Mouse (Mus musculus): ENCODE results near the gene Vapb.
"Not testable (repeated sequence)": the region's sequence is repeated elsewhere in the genome, so short reads cannot be mapped to it uniquely, and the experiment has no call there.

The Vapb gene

GRCm38 (mm10) chr2:173737222-173737989 is at the start of gene Vapb:
Gene Vapb, plus strand, starts transcription at chr2:173737511.
- DNase-seq, result peak; percentile 99

DNA sequence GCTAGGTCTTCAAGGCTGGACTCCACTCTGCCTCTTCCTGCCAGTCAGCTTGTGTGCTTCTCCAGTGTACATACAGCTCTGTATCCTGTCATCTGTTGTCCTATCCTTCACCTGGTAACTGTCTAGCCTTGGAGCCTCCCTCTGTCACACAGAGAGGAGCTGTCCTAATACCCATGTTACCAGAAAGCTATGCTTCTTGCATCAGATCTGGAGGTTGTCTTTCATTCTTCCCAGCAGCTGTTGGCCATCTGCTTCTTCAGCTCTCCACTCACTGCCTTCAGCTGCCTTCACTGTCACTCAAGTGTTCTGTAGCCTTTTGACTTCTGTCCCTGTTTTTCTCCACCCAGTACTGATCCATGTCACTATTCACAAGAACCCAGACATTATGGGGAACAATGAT is 47.5 kb upstream of the Vapb start:
- DNase-seq, result no peak

DNA sequence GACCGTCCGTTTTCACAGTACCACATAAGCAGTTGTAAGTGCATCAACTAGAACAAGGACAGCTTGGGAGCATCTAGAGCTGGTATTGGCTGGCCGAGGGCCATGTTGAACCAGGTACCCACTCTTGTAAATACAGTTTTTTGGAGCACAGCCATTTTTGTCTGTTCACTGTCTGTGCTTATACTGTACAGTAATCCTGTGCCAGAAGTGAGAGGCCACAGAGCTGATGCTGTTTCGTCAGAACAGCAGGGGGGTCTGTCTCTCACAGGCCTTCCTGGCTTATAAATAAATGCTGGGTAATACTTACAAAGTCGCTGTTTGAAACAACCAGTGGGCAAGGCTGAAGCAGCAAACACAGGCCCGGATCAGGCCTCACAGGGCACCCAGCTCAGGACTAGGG is 45.6 kb upstream of the Vapb start:
- DNase-seq, result no peak

GRCm38 (mm10) chr2:173692693-173693092 is 44.6 kb upstream of the Vapb start:
- DNase-seq, result no peak

DNA sequence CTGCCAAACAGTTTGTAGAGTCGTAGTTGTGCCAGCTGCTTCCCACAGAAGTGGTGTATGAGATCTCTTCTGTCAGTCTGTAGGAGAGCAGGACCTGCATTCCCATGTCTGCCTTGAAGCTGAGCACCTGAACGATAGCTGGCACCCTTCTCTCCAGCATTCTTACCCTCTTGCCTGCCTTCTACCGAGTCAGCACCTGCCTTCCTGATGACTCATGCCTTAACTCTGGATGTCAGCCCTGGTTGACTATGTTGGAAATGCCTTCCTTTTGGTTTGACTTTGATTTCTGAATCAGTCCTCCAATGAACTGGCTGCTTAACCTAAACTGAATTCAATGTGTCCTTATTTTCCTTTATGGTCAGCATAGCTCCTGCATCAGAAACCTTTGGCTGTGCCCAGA is 38.5 kb upstream of the Vapb start:
- no peak for DNase-seq

DNA sequence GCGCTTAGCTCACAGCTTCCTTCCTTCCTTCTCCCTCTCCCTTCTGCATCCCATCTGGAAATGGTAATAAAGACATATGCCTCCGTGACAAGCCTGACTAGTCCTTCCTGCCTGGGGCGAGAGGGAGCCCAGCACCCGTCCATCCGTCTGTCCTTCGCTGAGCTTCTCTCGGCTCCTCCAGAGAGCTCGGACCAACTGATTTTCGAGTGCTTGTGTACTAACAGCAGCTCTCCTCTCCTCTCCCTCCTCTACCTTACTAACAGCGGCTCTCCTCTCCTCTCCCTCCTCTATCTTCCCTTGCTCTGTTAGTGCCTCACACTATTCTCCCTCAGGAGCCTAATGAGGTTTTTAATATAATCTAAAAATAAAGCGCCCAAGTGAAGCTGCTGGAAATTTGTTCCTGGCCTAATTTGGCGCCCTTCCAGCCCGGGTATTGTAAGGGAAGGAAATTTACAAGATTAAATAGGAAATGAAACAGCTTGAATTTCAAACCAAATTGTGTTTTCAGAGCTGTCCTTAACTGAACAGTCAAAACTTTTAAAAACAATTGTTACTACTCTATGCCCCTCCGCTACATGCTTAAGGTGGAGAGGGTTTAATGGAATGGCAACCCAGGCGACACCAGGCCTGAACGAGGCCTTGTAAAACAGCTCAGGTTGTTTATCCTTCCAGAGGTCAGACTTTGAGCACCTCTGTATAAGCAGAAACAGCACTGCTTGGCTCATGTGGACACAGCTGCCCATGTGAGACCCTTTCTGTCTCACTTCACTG is 35.0 kb upstream of the Vapb start:
- DNase-seq, result no peak

GRCm38 (mm10) chr2:173702867-173703237 is 34.5 kb upstream of the Vapb start:
- DNase-seq, result no peak

DNA sequence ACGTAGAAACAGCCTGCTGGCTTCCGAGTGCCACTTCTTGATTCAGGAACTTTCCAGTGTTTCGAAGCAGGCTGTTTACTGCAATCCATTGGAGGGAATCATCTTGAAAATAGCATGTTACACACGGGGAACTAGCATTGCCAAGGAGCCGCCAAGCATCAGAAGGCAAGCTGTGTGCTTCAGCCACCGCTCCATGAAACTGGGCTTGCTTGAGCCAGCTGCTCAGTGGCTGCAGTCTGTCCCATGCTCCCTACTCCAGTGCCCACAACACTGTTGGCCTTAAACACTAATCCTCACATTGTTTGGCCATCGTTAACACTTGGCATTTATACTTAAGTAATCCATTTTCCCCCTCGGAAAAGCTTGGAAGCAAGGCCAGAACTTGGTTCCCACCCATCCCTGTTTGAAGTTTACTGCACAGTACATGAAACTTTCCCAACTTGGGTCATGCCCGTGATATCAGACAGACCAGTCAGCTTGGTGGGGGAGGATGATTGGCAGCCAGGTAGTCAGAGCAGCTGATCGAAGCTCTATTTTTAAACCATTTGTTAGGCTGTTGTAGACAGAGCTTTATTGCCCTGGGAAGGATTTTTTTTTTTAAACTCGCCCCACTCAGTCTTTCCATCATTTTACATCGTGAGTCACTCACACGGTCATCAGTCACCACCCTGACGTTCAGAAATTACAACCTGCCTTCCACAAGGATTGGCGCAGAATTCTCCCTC is 31.3 kb upstream of the Vapb start:
- DNase-seq, result no peak

DNA sequence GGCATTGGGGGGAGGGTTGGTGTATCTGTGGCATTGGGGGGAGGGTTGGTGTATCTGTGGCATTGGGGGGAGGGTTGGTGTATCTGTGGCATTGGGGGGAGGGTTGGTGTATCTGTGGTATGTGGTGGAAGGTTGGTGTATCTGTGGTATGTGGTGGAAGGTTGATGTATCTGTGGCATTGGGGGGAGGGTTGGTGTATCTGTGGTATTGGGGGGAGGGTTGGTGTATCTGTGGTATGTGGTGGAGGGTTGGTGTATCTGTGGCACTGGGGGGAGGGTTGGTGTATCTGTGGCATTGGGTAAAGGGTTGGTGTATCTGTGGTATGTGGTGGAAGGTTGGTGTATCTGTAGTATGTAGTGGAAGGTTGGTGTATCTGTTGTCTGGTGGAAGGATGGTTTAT is 29.7 kb upstream of the Vapb start:
- not testable (repeated sequence) for DNase-seq

GRCm38 (mm10) chr2:173710193-173710592 is 27.1 kb upstream of the Vapb start:
- no peak for DNase-seq

DNA sequence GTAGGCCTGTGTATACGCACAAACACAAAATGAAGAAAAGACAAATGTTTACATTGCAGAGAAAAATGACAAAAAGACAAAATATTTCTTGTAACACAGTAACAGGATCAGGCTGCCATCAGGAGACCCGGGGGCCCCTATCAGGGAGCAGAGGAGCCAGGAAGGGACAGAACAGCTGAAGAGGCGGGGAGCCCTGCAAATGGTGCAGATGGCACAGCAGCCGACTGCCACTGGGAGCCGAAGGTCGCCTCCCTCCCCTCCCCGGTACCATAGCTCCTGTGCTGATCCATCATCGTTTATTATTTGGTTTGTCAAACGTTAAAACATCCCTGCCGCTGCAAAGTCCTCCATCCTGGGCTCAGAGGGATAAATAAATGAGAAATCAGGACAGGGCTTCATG is 24.7 kb upstream of the Vapb start:
- DNase-seq, result no peak

GRCm38 (mm10) chr2:173713241-173713640 is 24.1 kb upstream of the Vapb start:
- DNase-seq, result no peak

- no peak for DNase-seq
Observed at GRCm38 (mm10) chr2:173714620-173715218, 22.6 kb upstream of the Vapb start.

DNA sequence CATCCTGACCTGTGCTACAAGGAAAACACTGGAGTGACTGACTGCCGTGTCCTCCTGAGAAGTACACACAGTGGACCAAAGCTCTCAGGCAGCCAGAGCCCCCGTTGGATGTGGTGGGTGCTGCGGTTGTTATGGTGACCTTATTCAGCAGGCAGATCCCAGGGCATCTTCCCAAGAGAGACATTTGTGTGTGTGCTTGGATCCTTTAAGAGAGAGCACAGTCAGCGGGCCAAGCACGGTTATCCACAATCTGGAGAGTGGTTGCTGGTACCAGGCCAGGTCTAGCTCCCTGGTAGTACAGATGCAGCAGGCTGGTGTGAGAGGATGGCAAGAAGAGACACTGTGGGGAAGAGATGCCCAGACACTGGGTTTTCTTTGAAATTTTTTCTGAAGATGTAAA is 20.3 kb upstream of the Vapb start:
- no peak for DNase-seq

DNA sequence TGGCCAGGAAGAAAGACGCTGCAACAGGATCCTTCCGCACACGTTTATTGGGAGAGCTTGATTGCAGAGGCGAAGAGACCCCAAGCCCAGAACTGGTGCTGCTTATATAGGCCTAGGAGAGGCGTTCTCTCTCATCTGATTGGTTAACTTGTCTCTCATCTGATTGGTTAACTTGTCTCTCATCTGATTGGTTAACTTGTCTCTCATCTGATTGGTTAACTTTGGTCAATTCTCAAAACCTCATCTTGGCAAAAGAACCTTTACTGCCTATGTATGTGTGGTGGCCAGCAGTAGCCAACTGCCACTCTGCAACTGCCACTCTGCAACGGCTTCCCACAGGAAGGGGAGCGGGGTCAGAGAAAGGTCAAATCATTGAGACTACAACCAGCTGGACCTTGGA is 18.2 kb upstream of the Vapb start, which contains the start of gene 1700010B08Rik:
Gene 1700010B08Rik, plus strand, starts transcription at position 301 of the 400 bp plus-strand sequence.
- DNase-seq, result not testable (repeated sequence)

GRCm38 (mm10) chr2:173722251-173722857 is 15.0 kb upstream of the Vapb start:
- DNase-seq, result no peak

- DNase-seq, result no peak
Observed at GRCm38 (mm10) chr2:173724382-173724781, 12.9 kb upstream of the Vapb start.

DNA sequence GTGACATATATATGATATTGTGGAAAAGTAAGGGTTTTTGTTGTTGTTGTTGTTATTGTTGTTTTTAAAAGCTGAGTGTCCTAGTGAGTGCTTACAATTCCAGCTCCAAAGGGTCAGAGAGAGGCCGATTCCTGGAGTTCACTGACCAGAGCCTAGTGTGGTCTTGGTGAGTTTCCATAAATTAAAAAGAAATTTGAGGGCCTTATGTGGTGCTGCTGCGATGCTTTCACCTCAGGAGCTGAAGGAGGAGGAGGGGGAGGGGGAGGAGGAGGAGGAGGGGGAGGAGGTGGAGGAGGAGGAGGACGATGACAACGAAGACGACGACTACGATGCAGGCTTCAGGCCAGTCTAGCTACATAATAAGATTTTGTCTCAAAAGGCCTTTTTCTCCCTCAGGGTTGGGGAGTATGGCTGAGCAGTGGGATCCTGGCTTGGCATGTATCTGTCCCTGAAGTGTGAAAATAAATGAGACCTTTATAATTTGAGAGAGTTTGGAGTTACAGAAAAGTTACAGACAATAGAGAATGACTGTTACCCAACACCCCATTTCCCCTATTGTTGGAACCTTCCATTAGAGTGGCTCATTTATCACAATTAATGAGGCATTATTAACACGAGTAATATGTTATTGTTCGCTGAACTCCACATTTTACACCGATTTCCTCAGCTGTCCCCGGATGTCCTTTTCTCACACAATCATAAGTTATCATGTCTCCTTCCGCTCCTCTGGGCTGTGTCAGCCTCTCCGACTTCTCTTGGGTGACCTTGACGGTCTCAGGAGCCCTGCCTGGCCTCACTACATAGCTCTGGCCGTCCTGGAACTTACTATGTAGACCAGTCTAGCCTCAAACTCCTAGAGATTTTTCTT is 12.1 kb upstream of the Vapb start:
- no peak for DNase-seq

DNA sequence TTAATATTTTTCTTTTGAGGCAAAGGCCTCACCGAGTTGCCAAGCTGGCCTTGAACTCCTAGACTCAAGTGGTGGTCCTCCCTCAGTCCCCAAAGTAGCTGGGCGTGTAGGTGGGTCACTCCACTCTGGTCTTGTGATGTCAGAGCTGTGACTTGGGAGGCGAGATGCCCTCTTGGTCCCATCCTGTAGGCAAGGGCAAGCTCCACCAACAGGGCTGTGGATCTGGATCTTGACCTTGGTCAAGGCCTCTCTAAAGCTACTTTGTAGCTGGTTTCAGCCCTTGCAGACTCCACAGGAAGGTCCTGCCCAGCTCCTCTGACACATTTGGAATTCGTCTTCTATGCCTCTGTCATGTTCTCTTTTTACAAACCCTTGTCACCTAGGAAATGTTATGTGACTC is 11.5 kb upstream of the Vapb start:
- no peak for DNase-seq

GRCm38 (mm10) chr2:173730444-173730966 is 6.8 kb upstream of the Vapb start:
- DNase-seq, result no peak

DNA sequence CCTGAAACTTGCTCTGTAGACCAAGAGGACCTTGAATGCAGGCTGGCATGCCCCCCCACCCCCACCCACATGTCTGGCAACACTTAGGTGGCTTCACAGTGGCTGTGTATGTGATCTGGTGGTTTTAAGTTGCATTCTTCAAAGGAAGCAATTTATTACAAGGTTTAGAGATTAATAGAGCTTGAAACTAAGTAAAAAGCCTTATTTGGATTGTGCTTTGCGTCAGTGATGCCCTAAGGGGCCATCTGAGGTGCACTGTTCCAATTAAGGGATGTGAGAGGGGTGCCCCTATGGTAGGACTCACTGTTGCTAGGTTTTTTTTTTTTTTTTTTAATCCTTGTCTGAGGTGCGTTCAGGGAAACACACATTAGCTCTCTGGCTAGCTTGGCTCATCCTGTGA is 2.9 kb upstream of the Vapb start:
- no peak for DNase-seq

DNA sequence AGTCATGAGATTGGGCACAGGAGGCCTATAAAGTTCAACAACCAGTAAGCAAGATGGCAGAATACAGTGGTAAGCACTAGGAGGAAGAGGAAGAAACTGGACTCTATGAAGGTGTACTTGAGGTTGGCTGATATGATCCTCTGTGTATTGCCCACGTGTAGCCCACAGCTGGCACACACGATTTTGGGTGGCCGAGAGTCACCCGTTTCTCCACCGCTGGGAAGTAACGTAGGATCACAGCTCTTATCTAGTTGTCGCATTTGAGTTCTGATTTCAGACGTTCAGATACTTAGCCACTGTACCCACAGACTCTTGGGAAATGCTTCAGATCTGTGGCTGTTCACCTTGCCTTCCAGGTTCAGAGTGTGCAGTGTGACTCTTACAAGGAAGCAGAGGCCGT is 921 bp downstream of the Vapb start:
- no peak for DNase-seq
